ENCODE assay signal across 13 mouse cellular contexts in genomic region chr15:27571179-27571578, GRCm38 (mm10). TPM values are rescaled to one million over a fixed set of nuclear protein-coding genes. Genes with fewer than 3 reads are reported as not detected.
DNase-seq lines count a peak whose midpoint lies in the region; ATAC-seq lines count a peak whose summit lies in the region.
"Had no signal": no experiment of that assay in that cellular context is flagged by ENCODE, and none has a peak within 500 bp of the region (broad histone marks: within the 10 kb centered on the region; RNA-seq: fewer than 3 reads in every experiment).

No protein-coding gene starts in this region.

- H3K4me1 ChIP-seq in heart, embryonic 11.5 days (ENCODE audit: control insufficient read depth, insufficient read depth, low read length): peaks cover 3% of the 10 kb centered on the region; the same call in 1 of the 2 replicates
- H3K4me1 ChIP-seq: stomach, embryonic 15.5 days had no signal

- H3K27me3 ChIP-seq in heart, embryonic 11.5 days (ENCODE audit: control insufficient read depth, insufficient read depth, low read length): no peaks in the 10 kb centered on the region
- H3K27me3 ChIP-seq: stomach, embryonic 15.5 days had no signal

- peak; percentile 99 for DNase-seq in heart, adult 11 months
- peak; percentile 29 for DNase-seq in left cerebral cortex, postnatal 4 days
- DNase-seq in left cerebral cortex, postnatal 25 days (ENCODE audit: low spot score in 2 of 2): no peak
- peak; percentile 29 for DNase-seq in gastrocnemius, postnatal 10 days
- DNase-seq in skeletal muscle tissue, adult 2 months (ENCODE audit: low read depth, low spot score): peak; percentile 90
- DNase-seq: cerebellum, adult 8-10 months; kidney, postnatal 25 days; liver; lung, embryonic 14.5 days; thymus, postnatal 14 days had no signal

- intact Hi-C loops in left cerebral cortex, postnatal 4 days (cut with DNase I): loop anchor here (10.0 kb wide), 1 partner anchor 86 kb away; no protein-coding TSS in a partner anchor
- intact Hi-C loops in left cerebral cortex, postnatal 25 days (cut with DNase I): no loop called here

- H3K27ac ChIP-seq in heart, embryonic 11.5 days (ENCODE audit: low read depth, low read length): no peak overlapping the region
- H3K27ac ChIP-seq: stomach, embryonic 15.5 days had no signal

- no peak overlapping the region for H3K4me3 ChIP-seq in heart, embryonic 11.5 days (ENCODE audit: low read depth, low read length)
- H3K4me3 ChIP-seq: stomach, embryonic 15.5 days had no signal

- 73% methylated on average over 8 of the region's 8 CpGs for WGBS in heart, embryonic 11.5 days (ENCODE audit: insufficient replicate concordance)

- no peak for ATAC-seq in heart, embryonic 11.5 days (replicated peaks; ENCODE audit: insufficient number of reproducible peaks, low FRiP score, low TSS enrichment)
- ATAC-seq in megakaryocyte-erythroid progenitor cell, adult 5-6 weeks (replicated peaks; ENCODE audit: low FRiP score, low TSS enrichment, poor library complexity, severe bottlenecking): no peak

- H3K4me2 ChIP-seq in heart, embryonic 11.5 days: no peak overlapping the region
- H3K4me2 ChIP-seq: lung, embryonic 14.5 days; stomach, embryonic 15.5 days had no signal

- no peak overlapping the region for H3K9ac ChIP-seq in heart, embryonic 11.5 days (ENCODE audit: low read depth, low read length)
- H3K9ac ChIP-seq: lung, embryonic 14.5 days; stomach, embryonic 15.5 days had no signal

- H3K9me3 ChIP-seq in heart, embryonic 11.5 days (replicated peaks; ENCODE audit: control insufficient read depth, low read length): no peaks in the 10 kb centered on the region
- H3K9me3 ChIP-seq: stomach, embryonic 15.5 days had no signal

- no peaks in the 10 kb centered on the region for H3K36me3 ChIP-seq in heart, embryonic 11.5 days (ENCODE audit: control insufficient read depth, insufficient read depth, low read length)

RNA-seq across cellular contexts. Expression of gene Otulin, which starts 59.3 kb away (rescaled TPM):
- polyA plus RNA-seq in heart, embryonic 11.5 days (2014; fragmentation: Nextera tagmentation; extraction: Ambion mirVana): 26.7 and 27.2 TPM in 2 replicates
- 10 to 100 TPM; 25.4 to 27.0 TPM for total RNA-seq in left cerebral cortex, postnatal 4 days (2021)
- 10 to 100 TPM; 21.2 to 23.3 TPM for total RNA-seq in left cerebral cortex, postnatal 25 days (2021)
- 10 to 100 TPM; 19.5 to 22.9 TPM for total RNA-seq in gastrocnemius, postnatal 10 days (2021)
- total RNA-seq in megakaryocyte-erythroid progenitor cell, adult 5-6 weeks (2014; fragmentation: Nextera tagmentation): 36.3 and 51.2 TPM in 2 replicates
- total RNA-seq in megakaryocyte-erythroid progenitor cell, adult 5-6 weeks (2017): 31.0 and 32.2 TPM in 2 replicates

Comparison
In these comparisons a context has a peak if more than half of its experiments do, and no peak if none do; other contexts are left out.
1. DNase-seq: peak in heart, adult 11 months (single experiment), left cerebral cortex, postnatal 4 days (single experiment), gastrocnemius, postnatal 10 days (single experiment) and skeletal muscle tissue, adult 2 months (single experiment); none in left cerebral cortex, postnatal 25 days (0 of 2).